Mouse (Mus musculus): Measurements from ENCODE around the gene Plppr5.

DNA sequence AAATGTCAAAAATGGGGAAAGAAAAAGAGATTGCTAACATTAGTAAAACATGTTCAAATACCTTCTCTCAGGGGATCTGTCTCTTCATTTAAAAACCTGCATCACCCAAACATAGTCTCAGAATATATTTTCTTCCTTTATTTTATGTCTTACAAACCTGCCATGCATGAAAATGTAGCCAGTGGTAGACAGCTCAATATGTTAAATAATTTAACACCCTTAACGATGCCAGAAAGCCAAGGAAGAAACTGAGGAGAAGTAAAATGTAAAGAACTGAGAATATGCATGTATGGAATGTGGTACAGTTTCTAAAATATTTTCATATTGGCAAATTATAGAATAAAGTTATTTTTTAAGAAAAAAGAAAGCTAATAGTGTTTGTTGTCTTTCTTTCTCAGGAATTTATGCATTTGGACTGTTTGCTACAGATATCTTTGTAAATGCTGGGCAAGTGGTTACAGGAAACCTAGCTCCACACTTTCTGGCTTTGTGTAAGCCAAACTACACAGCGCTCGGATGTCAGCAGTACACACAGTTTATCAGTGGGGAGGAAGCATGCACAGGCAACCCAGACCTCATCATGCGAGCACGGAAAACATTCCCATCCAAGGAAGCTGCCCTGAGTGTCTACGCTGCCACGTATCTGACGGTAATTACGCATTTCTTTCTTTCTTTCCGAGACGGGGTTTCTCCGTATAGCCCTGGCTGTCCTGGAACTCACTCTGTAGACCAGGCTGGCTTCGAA lies 50.8 kb downstream of the Plppr5 start:
- no peak for TF ChIP-seq CTCF (IDR thresholded peaks at IDR 0.05; ENCODE audit: insufficient read depth, low read depth, low read length)
- TF ChIP-seq POLR2A (IDR thresholded peaks at IDR 0.05; ENCODE audit: insufficient read depth, low read depth, low read length), result no peak
